Mouse (Mus musculus) kidney, adult 2 months (tissue): Measurements from ENCODE around the gene Ankrd23. TPM values are rescaled to one million over a fixed set of nuclear protein-coding genes. Genes with fewer than 3 reads are reported as not detected.
A peak's percentile ranks its signal among the peaks of the same experiment; 100 is the strongest.

ENCODE experiments used
- DNase-seq: peaks from one replicate; pipeline ENCODE4 v3.0.0; 2021
- H3K27ac ChIP-seq: fragments of 200-500 bp; 2 replicates; pipeline ENCODE4 v1.5.1; 2012; ENCODE audit warnings: low read depth, low read length, control low read depth, inconsistent platforms; ENCODE audit not compliant: insufficient read depth
- H3K27me3 ChIP-seq: fragments of 200-500 bp; replicated peaks from 2 replicates; pipeline ENCODE4 v1.6.1; 2012; ENCODE audit warnings: mild to moderate bottlenecking, moderate library complexity, low read length, inconsistent platforms; ENCODE audit not compliant: control insufficient read depth, insufficient read depth
- H3K36me3 ChIP-seq: fragments of 200-500 bp; 2 replicates; pipeline ENCODE4 v1.6.1; 2012; ENCODE audit warnings: mild to moderate bottlenecking, moderate library complexity, low read length, inconsistent platforms; ENCODE audit not compliant: control insufficient read depth, insufficient read depth
- H3K4me1 ChIP-seq: fragments of 200-500 bp; 2 replicates; pipeline ENCODE4 v1.6.1; 2011; ENCODE audit warnings: low read length; ENCODE audit not compliant: control insufficient read depth, insufficient read depth
- H3K4me3 ChIP-seq: fragments of 200-500 bp; 2 replicates; pipeline ENCODE4 v1.5.1; 2011; ENCODE audit warnings: mild to moderate bottlenecking, low read depth, low read length, control low read depth; ENCODE audit not compliant: insufficient read depth
- CTCF ChIP-seq: fragments of 200-500 bp; conservative IDR thresholded peaks from 2 replicates; pipeline ENCODE4 v1.5.1; 2011; ENCODE audit warnings: low read depth, mild to moderate bottlenecking, control low read depth, low read length, moderate library complexity, mixed read lengths; ENCODE audit not compliant: insufficient read depth, insufficient read length
- POLR2A ChIP-seq: fragments of 200-500 bp; IDR thresholded peaks from one replicate; pipeline ENCODE4 v1.6.1; 2011; ENCODE audit warnings: low read depth, low read length, control low read depth
- WGBS: fragments of 180-500 bp; shearing (Covaris S2); methylation state at CpG from one replicate; pipeline ENCODE4 v1.1.7; 2018; 5-methylcytosine and 5-hydroxymethylcytosine counted together
- polyA plus RNA-seq: library from polyadenylated mRNA; depleted of rRNA; stranded (reverse); fragments of >200 nt; gene quantifications from 2 replicates; pipeline ENCODE4 v1.2.3, GENCODE M21; 2012

Gene Ankrd23
- polyA plus RNA-seq, 1 experiment: 37.9 TPM

- TF ChIP-seq POLR2A (peak; percentile 11), CTCF (no peak)
- DNase-seq: peak; percentile 88
- Histone ChIP-seq H3K27ac (peak overlapping the region; percentile 86), H3K36me3 (no peaks in the 10 kb centered on the region), H3K27me3 (no peaks in the 10 kb centered on the region), H3K4me1 (peaks cover 3% of the 10 kb centered on the region; the same call in 1 of the 2 replicates), H3K4me3 (peak overlapping the region; percentile 75)
- WGBS: under 1% methylated on average over 48 of the region's 48 CpGs
Observed at GRCm38 (mm10) chr1:36557457-36558011, 20.9 kb upstream of the Ankrd23 start.

GRCm38 (mm10) chr1:36556553-36557456 is 20.1 kb upstream of the Ankrd23 start:
- Histone ChIP-seq H3K4me1 (peaks cover 3% of the 10 kb centered on the region; the same call in 1 of the 2 replicates), H3K36me3 (no peaks in the 10 kb centered on the region), H3K27ac (peak overlapping the region; percentile 86), H3K27me3 (no peaks in the 10 kb centered on the region), H3K4me3 (peak overlapping the region; percentile 75)
- peak; percentile 71 for TF ChIP-seq POLR2A
- peak; percentile 52 for TF ChIP-seq CTCF
- peak; percentile 93 for DNase-seq
- under 1% methylated on average over 52 of the region's 52 CpGs for WGBS

- peak; percentile 32 for DNase-seq
Observed at GRCm38 (mm10) chr1:36555798-36556395, 19.2 kb upstream of the Ankrd23 start.

GRCm38 (mm10) chr1:36554633-36555399 is 18.1 kb upstream of the Ankrd23 start:
- H3K27me3 ChIP-seq: no peaks in the 10 kb centered on the region
- DNase-seq: peak; percentile 78
- peak overlapping the region; percentile 36 for H3K27ac ChIP-seq
- no peaks in the 10 kb centered on the region for H3K36me3 ChIP-seq
- 57% methylated on average over 21 of the region's 21 CpGs for WGBS
- H3K4me1 ChIP-seq: peaks cover 3% of the 10 kb centered on the region; the same call in 1 of the 2 replicates
- peak overlapping the region; percentile 4; the same call in 1 of the 2 replicates for H3K4me3 ChIP-seq
- TF ChIP-seq CTCF (no peak), POLR2A (no peak)

More at GRCm38 (mm10) chr1:36555798-36556395, 19.2 kb upstream of the Ankrd23 start:
- 39% methylated on average over 8 of the region's 8 CpGs for WGBS
- no peaks in the 10 kb centered on the region for H3K27me3 ChIP-seq
- TF ChIP-seq POLR2A: no peak
- TF ChIP-seq CTCF: no peak
- H3K4me1 ChIP-seq: peaks cover 3% of the 10 kb centered on the region; the same call in 1 of the 2 replicates
- H3K27ac ChIP-seq: peak overlapping the region; percentile 57
- no peaks in the 10 kb centered on the region for H3K36me3 ChIP-seq
- H3K4me3 ChIP-seq: peak overlapping the region; percentile 75

- no peak overlapping the region for H3K27ac ChIP-seq
- TF ChIP-seq POLR2A: no peak
- no peak for TF ChIP-seq CTCF
- no peaks in the 10 kb centered on the region for H3K4me1 ChIP-seq
- no peak for DNase-seq
- H3K36me3 ChIP-seq: no peaks in the 10 kb centered on the region
- no peaks in the 10 kb centered on the region for H3K27me3 ChIP-seq
- WGBS: 60% methylated on average over 16 of the region's 16 CpGs
- no peak overlapping the region for H3K4me3 ChIP-seq
Observed at GRCm38 (mm10) chr1:36552506-36552905, 15.8 kb upstream of the Ankrd23 start.

- no peaks in the 10 kb centered on the region for H3K36me3 ChIP-seq
- H3K4me3 ChIP-seq: no peak overlapping the region
- no peak for DNase-seq
- 81% methylated on average over 17 of the region's 17 CpGs for WGBS
- H3K4me1 ChIP-seq: no peaks in the 10 kb centered on the region
- no peaks in the 10 kb centered on the region for H3K27me3 ChIP-seq
- TF ChIP-seq POLR2A (no peak), CTCF (no peak)
- H3K27ac ChIP-seq: no peak overlapping the region
Observed at GRCm38 (mm10) chr1:36551904-36552303, 15.2 kb upstream of the Ankrd23 start.
